Mouse (Mus musculus) heart, embryonic 14.5 days (tissue): ENCODE measurements around the gene Xpnpep2. TPM values are rescaled to one million over a fixed set of nuclear protein-coding genes. Genes with fewer than 3 reads are reported as not detected.

Source experiments
- ATAC-seq: fragments of 200-750 bp; cut with Nextera tagmentation; 2 replicates; pipeline ENCODE4 v1.8.0; 2017; ENCODE audit warnings: low read depth, moderate TSS enrichment; ENCODE audit not compliant: insufficient number of reproducible peaks, insufficient read depth, low FRiP score
- H3K27ac ChIP-seq, 2 experiments: fragments of 200-500 bp in 1 of 2; fragments of 300-500 bp in 1 of 2; sonication (generic) in 1 of 2; replicated peaks in 1 of 2; 2 replicates each; pipeline ENCODE4 v1.5.1; 2012 to 2014; ENCODE audit warnings: low read depth in 2 of 2, low read length in 2 of 2, control low read depth in 1 of 2, mild to moderate bottlenecking in 1 of 2, mixed read lengths in 1 of 2; ENCODE audit not compliant: control insufficient read depth in 1 of 2, insufficient read depth in 1 of 2
- H3K27me3 ChIP-seq: fragments of 300-500 bp; sonication (generic); 2 replicates; pipeline ENCODE4 v1.6.1; 2014; ENCODE audit warnings: mild to moderate bottlenecking, low read length, control low read depth; ENCODE audit not compliant: control insufficient read depth, insufficient read depth
- H3K36me3 ChIP-seq: fragments of 300-500 bp; sonication (generic); 2 replicates; pipeline ENCODE4 v1.6.1; 2014; ENCODE audit warnings: mild to moderate bottlenecking, control low read depth, low read length, mixed read lengths; ENCODE audit not compliant: control insufficient read depth, insufficient read depth
- H3K4me1 ChIP-seq, 2 experiments: fragments of 200-500 bp in 1 of 2; fragments of 300-500 bp in 1 of 2; sonication (generic) in 1 of 2; 2 replicates each; pipeline ENCODE4 v1.6.1; 2012 to 2014; ENCODE audit warnings: low read length in 2 of 2, control low read depth in 1 of 2, mixed read lengths in 1 of 2; ENCODE audit not compliant: control insufficient read depth in 2 of 2, insufficient read depth in 2 of 2
- H3K4me2 ChIP-seq: fragments of 300-500 bp; sonication (generic); 2 replicates; pipeline ENCODE4 v1.6.1; 2014; ENCODE audit warnings: mild to moderate bottlenecking, low read length
- H3K4me3 ChIP-seq, 2 experiments: fragments of 200-500 bp in 1 of 2; fragments of 300-500 bp in 1 of 2; sonication (generic) in 1 of 2; 2 replicates each; pipeline ENCODE4 v1.5.1; 2012 to 2014; ENCODE audit warnings: low read length in 2 of 2, mild to moderate bottlenecking in 2 of 2, control low read depth in 1 of 2, low read depth in 1 of 2, moderate library complexity in 1 of 2; ENCODE audit not compliant: control insufficient read depth in 1 of 2, insufficient read depth in 1 of 2
- H3K9ac ChIP-seq: fragments of 300-500 bp; sonication (generic); 2 replicates; pipeline ENCODE4 v1.6.1; 2014; ENCODE audit warnings: mild to moderate bottlenecking, low read length
- H3K9me3 ChIP-seq: fragments of 300-500 bp; sonication (generic); 2 replicates; pipeline ENCODE4 v1.6.1; 2016; ENCODE audit warnings: low read length, control low read depth; ENCODE audit not compliant: control insufficient read depth
- WGBS: fragments of 180-500 bp; shearing (Covaris S2); extraction: QIAGEN DNeasy Blood & Tissue Kit; methylation state at CpG from one replicate; pipeline ENCODE4 v1.1.7; 2014; 5-methylcytosine and 5-hydroxymethylcytosine counted together
- polyA plus RNA-seq: library from polyadenylated mRNA; unstranded; fragments of >200 nt; fragmentation: Nextera tagmentation; extraction: Ambion mirVana; gene quantifications from 2 replicates; pipeline ENCODE4 v1.2.1, GENCODE M21; 2014

The Xpnpep2 gene
- polyA plus RNA-seq, 1 experiment from 2014 or later, result 0.72 TPM

DNA sequence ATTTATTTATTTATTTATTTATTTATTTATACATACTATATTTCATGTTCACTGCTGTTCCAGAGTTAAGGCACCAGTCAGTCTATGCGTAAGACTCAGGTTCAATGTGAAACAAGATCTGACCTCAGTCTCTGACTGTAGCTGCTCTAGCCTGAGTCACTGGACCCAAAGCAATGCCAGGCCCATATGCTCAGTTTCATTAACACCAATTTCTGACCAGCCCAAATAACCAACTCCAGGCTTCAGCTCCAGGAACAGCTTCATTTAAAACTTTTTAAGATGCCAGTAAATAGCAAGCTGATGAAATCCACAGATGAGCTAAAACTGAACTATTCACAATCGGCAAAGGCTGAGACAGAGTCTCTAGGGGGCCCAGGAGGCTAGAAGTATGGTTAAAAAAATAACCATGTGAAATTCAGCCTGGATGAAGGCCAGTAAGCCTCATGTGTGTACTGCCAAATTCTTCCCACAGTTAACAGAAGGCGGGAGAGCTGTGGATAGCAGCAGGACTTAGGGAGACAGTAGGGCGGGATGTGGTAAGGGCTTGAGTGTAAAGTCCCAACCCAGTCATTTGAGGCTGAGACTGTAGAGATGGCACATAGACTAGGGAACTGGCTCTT, 31.6 kb upstream of the Xpnpep2 start:
- Histone ChIP-seq H3K27me3 (no peaks in the 10 kb centered on the region), H3K9me3 (no peaks in the 10 kb centered on the region), H3K4me3 (no peak overlapping the region), H3K4me2 (no peak overlapping the region), H3K9ac (no peak overlapping the region), H3K36me3 (no peaks in the 10 kb centered on the region), H3K4me1 (no peaks in the 10 kb centered on the region; a peak in 1 of 4 replicates), H3K27ac (no peak overlapping the region)
- WGBS, result 70% methylated on average over 4 of the region's 4 CpGs
- no peak for ATAC-seq

DNA sequence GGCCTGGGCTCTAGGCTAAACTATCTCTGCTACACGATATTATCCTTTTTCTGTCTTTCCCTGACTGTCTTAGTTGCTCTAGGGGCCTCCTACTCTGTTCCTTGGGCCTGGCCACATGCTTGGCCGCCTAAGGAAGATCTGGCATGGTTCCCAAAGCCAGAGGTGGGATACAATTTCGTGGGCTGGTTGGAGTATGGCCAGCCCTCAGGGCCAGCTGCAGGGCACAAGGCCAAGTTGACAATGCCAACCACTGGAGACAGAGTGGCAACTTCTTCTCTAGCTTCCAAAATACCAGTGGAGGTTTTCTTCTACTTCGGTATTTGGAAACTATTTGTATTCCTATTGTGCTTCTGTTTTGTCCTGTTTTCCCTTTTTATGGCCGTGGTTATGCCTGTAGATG, 26.2 kb upstream of the Xpnpep2 start:
- Histone ChIP-seq H3K4me1 (no peaks in the 10 kb centered on the region; a peak in 2 of 4 replicates), H3K36me3 (no peaks in the 10 kb centered on the region), H3K27ac (no peak overlapping the region), H3K4me2 (no peak overlapping the region), H3K9me3 (no peaks in the 10 kb centered on the region), H3K27me3 (no peaks in the 10 kb centered on the region), H3K9ac (no peak overlapping the region), H3K4me3 (no peak overlapping the region)
- 52% methylated on average over 5 of the region's 5 CpGs for WGBS
- no peak for ATAC-seq

DNA sequence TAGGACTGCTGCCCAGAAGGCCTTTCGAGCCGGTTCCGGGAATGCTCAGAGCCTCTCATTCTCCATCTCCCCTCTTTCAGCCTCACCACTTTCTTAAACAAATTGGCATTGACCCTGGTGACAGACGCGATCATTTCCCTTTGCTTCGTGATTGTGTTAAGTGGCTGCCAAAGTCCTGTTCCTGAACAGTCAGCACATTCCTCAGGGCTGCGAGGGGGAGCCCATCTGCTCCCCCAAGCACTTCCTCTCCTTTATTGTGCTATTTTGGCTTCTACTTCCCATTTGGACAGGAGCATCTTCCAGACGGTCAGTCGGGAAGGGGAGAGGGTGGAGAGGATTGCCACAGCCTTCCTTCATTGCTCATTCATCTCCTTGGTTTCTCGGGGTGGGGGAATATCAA, 16.4 kb upstream of the Xpnpep2 start:
- Histone ChIP-seq H3K27me3 (no peaks in the 10 kb centered on the region; the same call in 1 of the 2 replicates), H3K27ac (no peak overlapping the region), H3K4me3 (no peak overlapping the region), H3K9me3 (no peaks in the 10 kb centered on the region), H3K36me3 (no peaks in the 10 kb centered on the region), H3K4me1 (peaks cover 0 to 3% of the 10 kb centered on the region in 2 experiments; a peak in 1 of 4 replicates), H3K9ac (no peak overlapping the region), H3K4me2 (no peak overlapping the region)
- 38% methylated on average over 10 of the region's 10 CpGs for WGBS
- ATAC-seq, result no peak

DNA sequence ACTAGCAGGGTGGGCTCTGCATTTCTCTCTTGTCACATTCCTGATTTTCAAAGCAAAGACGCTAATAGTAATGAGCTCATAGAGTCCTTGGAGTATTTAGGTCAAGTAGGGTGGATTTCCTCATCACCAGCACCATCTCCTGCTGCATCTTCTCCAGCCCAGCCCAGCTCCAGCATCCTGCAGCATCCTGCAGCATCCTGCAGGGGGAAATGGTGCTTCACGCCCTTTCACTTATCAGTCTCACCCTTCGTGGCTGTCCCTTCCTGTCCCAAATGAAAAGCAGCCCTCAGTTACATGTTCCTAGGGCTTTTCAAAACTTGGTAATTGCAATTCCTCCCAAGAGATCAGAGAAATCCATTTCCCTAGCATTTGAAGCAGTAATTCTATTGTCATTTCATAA, 15.0 kb upstream of the Xpnpep2 start:
- H3K27ac ChIP-seq, result no peak overlapping the region
- ATAC-seq, result no peak
- peaks cover 3% of the 10 kb centered on the region; the same call in 1 of the 2 replicates for H3K27me3 ChIP-seq
- H3K9ac ChIP-seq, result no peak overlapping the region
- 27% methylated on average over 3 of the region's 3 CpGs for WGBS
- no peak overlapping the region for H3K4me2 ChIP-seq
- peaks cover 0 to 3% of the 10 kb centered on the region in 2 experiments; a peak in 1 of 4 replicates for H3K4me1 ChIP-seq
- H3K36me3 ChIP-seq, result no peaks in the 10 kb centered on the region
- no peaks in the 10 kb centered on the region for H3K9me3 ChIP-seq
- no peak overlapping the region for H3K4me3 ChIP-seq

DNA sequence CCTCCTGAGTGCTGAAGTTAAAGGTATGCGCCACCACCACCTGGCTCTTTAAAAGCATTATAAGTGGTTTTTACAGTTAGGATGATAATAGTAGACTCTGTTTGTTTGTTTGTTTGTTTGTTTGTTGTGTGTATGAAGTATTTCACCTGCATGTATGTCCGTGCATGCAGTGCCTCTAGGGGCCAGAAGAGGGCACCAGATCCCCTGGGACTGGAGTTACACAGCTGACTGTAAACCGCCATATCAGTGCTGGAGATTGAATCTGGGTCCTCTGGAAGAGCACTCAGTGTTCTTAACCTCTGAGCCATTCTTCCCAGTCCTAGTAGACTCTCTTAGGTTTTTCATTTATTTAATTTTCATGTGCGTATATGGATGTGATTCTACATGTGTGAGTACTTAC, 13.9 kb upstream of the Xpnpep2 start:
- peaks cover 0 to 3% of the 10 kb centered on the region in 2 experiments; a peak in 1 of 4 replicates for H3K4me1 ChIP-seq
- ATAC-seq, result no peak
- H3K4me2 ChIP-seq, result no peak overlapping the region

DNA sequence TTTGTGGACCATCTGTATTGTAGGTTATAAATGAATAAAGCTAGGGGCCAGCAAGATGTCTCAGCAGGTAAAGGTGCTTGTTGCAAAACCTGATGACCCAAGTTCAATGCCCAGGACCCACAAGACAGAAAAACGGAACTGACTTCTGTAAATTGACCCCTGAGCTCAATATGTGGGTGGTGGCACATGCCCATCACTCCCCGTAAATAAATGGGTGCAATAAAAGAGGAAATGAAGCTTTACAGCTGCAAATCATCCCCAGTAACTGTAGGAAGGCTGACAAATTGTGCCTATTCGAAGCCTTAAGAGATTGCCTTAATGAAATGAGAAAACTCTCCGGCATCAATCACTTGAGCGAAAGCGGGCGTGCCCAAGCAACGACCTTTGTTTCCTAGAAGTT, 11.9 kb upstream of the Xpnpep2 start:
- Histone ChIP-seq H3K36me3 (no peaks in the 10 kb centered on the region), H3K4me1 (peaks cover 0 to 3% of the 10 kb centered on the region in 2 experiments; a peak in 1 of 4 replicates), H3K27me3 (peaks cover 3% of the 10 kb centered on the region; the same call in 1 of the 2 replicates), H3K27ac (no peak overlapping the region), H3K9ac (no peak overlapping the region), H3K4me2 (no peak overlapping the region), H3K9me3 (no peaks in the 10 kb centered on the region), H3K4me3 (no peak overlapping the region)
- WGBS, result 79% methylated on average over 8 of the region's 8 CpGs
- no peak for ATAC-seq

More for the DNA sequence above, 13.9 kb upstream of the Xpnpep2 start:
- 60% methylated on average over 4 of the region's 4 CpGs for WGBS
- peaks cover 3% of the 10 kb centered on the region; the same call in 1 of the 2 replicates for H3K27me3 ChIP-seq
- H3K36me3 ChIP-seq, result no peaks in the 10 kb centered on the region
- no peak overlapping the region for H3K4me3 ChIP-seq
- no peak overlapping the region for H3K27ac ChIP-seq
- no peak overlapping the region for H3K9ac ChIP-seq
- no peaks in the 10 kb centered on the region for H3K9me3 ChIP-seq

DNA sequence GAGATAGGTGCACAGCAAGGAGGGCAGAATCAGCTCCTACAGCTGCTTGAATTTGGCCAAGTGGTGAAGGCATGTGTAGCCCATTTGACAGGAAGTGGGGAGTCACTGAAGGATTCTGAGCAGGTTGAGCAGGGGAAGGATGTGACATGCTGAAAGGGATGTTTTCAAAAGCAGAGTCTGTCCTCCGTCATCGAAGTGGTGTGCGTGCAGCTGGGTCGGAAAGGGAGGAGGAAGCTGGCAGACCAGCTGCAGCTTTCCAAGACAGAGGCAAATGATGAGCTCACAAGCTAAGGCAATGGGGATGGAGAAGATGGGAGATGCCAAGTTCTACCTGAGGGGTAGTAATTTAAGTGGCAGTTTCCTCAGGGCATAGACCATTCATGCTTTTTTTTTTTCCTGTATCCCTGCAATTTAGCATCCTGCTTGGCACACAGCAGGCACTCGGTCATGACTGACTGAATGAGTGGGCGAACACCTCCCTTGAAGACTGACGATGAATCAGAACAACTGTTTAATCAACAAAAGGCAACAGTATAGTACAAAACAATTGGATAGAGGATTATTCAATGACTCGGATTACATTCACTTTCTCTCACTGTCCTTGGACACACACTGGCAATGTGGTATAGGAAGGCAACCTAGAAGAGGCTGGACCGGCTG, 9.9 kb upstream of the Xpnpep2 start:
- no peak overlapping the region for H3K4me3 ChIP-seq
- H3K4me2 ChIP-seq, result no peak overlapping the region
- no peaks in the 10 kb centered on the region for H3K36me3 ChIP-seq
- no peak for ATAC-seq
- 0 out of 2 replicates have a peak, but pooled peaks cover 3% of the 10 kb centered on the region for H3K27me3 ChIP-seq
- WGBS, result 69% methylated on average over 9 of the region's 9 CpGs
- H3K9me3 ChIP-seq, result no peaks in the 10 kb centered on the region
- no peaks in the 10 kb centered on the region for H3K4me1 ChIP-seq
- no peak overlapping the region for H3K9ac ChIP-seq
- H3K27ac ChIP-seq, result no peak overlapping the region
